Mouse (Mus musculus) kidney, adult 2 months (tissue): ENCODE data around the gene Gm30191.

Experiments
- CTCF ChIP-seq: fragments of 200-500 bp; conservative IDR thresholded peaks from 2 replicates; pipeline ENCODE4 v1.5.1; 2011; ENCODE audit warnings: low read depth, mild to moderate bottlenecking, control low read depth, low read length, moderate library complexity, mixed read lengths; ENCODE audit not compliant: insufficient read depth, insufficient read length
- POLR2A ChIP-seq: fragments of 200-500 bp; IDR thresholded peaks from one replicate; pipeline ENCODE4 v1.6.1; 2011; ENCODE audit warnings: low read depth, low read length, control low read depth

DNA sequence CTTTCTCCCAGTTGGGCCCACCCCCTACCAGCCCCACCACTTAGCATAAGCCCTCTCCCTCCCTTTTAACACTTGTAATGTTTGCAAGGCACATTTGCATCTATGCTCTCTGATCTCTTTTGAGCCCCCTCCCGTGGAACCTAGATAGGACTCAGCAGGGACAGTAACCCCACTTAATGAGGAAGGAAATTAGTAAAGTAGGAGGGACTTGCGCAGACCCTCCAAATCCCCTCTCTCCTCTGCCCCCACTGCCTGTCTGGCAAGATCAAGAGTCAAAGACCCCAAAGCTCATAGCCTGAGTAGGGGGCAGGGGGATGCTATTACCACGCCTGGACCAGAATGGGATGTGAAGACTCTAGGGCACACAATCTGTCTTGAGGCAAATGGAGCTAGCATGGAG, 8.1 kb downstream of the Gm30191 start:
- no peak for TF ChIP-seq CTCF
- TF ChIP-seq POLR2A, result no peak
